Mouse (Mus musculus) kidney, adult 2 months (tissue): ENCODE measurements around the gene Onecut3.

Experiments
- CTCF ChIP-seq: fragments of 200-500 bp; conservative IDR thresholded peaks from 2 replicates; pipeline ENCODE4 v1.5.1; 2011; ENCODE audit warnings: low read depth, mild to moderate bottlenecking, control low read depth, low read length, moderate library complexity, mixed read lengths; ENCODE audit not compliant: insufficient read depth, insufficient read length
- POLR2A ChIP-seq: fragments of 200-500 bp; IDR thresholded peaks from one replicate; pipeline ENCODE4 v1.6.1; 2011; ENCODE audit warnings: low read depth, low read length, control low read depth

- TF ChIP-seq CTCF, result no peak
- TF ChIP-seq POLR2A, result no peak
Measured at GRCm38 (mm10) chr10:80532783-80533182, 38.1 kb downstream of the Onecut3 start.
